Mouse (Mus musculus): ENCODE data around the gene Sarnp. TPM values are rescaled to one million over a fixed set of nuclear protein-coding genes. Genes with fewer than 3 reads are reported as not detected.
A peak's percentile ranks its signal among the peaks of the same experiment; 100 is the strongest.

Gene Sarnp
- total and polyA plus RNA-seq, 2 experiments from 2014 or later: 24.3 to 126 TPM

DNA sequence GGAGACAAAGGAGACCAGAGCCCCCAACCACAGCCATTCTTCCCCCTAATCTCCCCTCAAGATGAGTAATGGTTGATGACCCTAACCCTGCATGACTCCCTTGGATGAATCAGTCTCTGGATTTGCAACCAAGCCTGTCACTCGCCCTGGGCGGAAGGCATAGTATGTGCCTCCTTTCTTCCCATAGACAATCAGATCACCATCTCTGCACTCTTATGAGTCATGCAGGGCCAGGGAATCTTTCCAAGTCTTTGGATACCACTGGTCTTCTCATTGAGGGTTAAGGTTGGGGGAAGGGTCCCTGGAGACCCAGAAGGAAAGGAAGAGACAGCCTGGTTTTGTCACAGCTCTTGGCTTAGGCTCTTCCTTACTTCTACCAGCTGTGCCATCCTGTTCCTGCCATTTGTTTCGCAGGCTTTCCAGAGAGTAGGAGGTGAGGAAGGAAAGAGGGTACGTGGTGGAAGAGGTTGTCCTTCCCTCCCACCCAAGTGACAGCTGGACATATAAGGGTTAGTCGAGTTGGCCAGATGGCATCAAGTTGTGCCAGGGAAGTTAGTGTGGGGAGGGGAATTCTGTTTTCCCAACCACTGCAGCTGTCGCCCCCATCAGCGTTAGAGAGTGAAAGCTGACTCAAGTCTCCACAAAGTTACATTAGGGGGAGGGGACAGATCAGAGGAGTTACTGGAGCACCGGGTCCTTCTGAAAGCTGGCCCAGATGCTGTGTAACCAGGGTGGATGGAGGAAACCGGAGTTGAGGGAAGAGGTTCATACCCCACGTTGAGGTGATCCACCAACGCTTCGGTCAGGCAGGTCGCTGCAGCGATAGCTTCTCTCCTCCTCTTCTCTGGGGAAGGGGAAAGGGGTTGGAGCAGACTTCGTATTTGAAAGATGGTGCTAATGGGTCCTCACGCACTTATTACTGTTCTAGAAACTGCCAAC lies 105.0 kb downstream of the Sarnp start:
- WGBS: 48% methylated on average over 16 of the region's 16 CpGs
- no peak for TF ChIP-seq CTCF (IDR thresholded peaks at IDR 0.05; ENCODE audit: low read depth)
- H3K27ac ChIP-seq: peak overlapping the region; percentile 95
- H3K27me3 ChIP-seq (ENCODE audit: insufficient read depth, low read length): no peaks in the 10 kb centered on the region
- H3K4me3 ChIP-seq (ENCODE audit: low read length): peak overlapping the region; percentile 65
- DNase-seq (ENCODE audit: low spot score) (peak; percentile 61), ATAC-seq (no peak)
- no peaks in the 10 kb centered on the region for H3K9me3 ChIP-seq (ENCODE audit: low read length)
- H3K4me1 ChIP-seq (ENCODE audit: insufficient read depth, low read length): peaks cover 23% of the 10 kb centered on the region
- H3K9ac ChIP-seq (replicated peaks; ENCODE audit: low read length): no peak overlapping the region; the same call in 1 of the 2 replicates
- H3K36me3 ChIP-seq (ENCODE audit: insufficient read depth, low read length): no peaks in the 10 kb centered on the region
- peak overlapping the region; percentile 72 for H3K4me2 ChIP-seq (ENCODE audit: low read depth, low read length)

DNA sequence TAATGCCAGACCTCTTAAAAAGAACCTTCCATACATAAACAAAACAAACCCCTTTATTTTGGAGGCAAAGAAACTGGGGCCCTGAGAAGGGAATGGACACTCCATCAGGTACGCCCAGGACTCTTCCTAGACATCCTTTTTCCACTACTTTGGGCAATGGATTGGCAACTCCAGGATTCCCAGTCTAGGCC lies 105.6 kb downstream of the Sarnp start, which contains the start of gene Rdh5:
Rdh5 (minus strand) TSS at position 67 of the 191 bp plus-strand sequence.
- Histone ChIP-seq H3K4me2 (ENCODE audit: low read depth, low read length) (peak within 1 kb of the TSS; percentile 72), H3K36me3 (ENCODE audit: insufficient read depth, low read length) (no peaks in the 10 kb centered on the region), H3K9me3 (ENCODE audit: low read length) (no peaks in the 10 kb centered on the region), H3K27me3 (ENCODE audit: insufficient read depth, low read length) (no peaks in the 10 kb centered on the region), H3K27ac (peak within 1 kb of the TSS; percentile 95), H3K9ac (replicated peaks; ENCODE audit: low read length) (peak within 1 kb of the TSS; percentile 72), H3K4me3 (ENCODE audit: low read length) (peak within 1 kb of the TSS; percentile 65), H3K4me1 (ENCODE audit: insufficient read depth, low read length) (peaks cover 23% of the 10 kb centered on the region)
- 6% methylated on average over 1 of the region's 1 CpGs for WGBS
- no peak for TF ChIP-seq CTCF (IDR thresholded peaks at IDR 0.05; ENCODE audit: low read depth)
- DNase-seq (ENCODE audit: low spot score) (no peak), ATAC-seq (no peak)

DNA sequence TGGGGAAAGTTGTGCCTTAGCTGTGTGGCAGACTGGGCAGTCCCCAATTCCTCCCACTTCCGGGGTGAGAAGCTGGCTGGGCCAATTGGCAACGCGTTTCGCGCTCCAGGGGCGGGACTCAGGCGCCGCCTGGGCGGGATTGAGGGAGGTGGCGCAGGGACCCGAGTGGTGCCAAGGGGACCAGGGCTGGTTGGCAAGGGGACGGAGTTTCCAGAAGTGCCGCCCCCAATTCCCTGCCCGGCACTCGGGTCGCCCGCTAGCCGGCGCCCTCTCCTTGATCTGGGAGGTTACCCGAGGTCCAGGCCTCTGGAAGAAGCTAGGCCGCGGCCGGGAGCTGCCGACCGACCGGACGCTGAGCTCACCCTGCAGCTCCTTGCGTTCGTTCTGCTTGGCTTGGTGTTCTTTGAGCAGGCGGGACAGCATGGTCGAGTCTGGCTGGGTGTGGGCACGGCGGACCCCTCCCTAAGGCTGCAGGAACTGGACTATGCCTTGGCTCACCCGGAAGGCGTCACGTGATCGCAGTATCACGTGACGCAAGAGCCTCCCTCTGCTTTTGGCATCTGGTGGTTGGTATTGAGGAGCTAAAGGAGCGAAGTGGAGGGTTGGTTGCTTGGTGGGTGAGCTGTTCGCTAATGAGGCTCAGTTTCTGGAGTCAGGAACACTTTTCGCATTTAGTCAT lies 106.0 kb downstream of the Sarnp start:
- peaks cover 23% of the 10 kb centered on the region for H3K4me1 ChIP-seq (ENCODE audit: insufficient read depth, low read length)
- peak overlapping the region; percentile 95 for H3K27ac ChIP-seq

DNA sequence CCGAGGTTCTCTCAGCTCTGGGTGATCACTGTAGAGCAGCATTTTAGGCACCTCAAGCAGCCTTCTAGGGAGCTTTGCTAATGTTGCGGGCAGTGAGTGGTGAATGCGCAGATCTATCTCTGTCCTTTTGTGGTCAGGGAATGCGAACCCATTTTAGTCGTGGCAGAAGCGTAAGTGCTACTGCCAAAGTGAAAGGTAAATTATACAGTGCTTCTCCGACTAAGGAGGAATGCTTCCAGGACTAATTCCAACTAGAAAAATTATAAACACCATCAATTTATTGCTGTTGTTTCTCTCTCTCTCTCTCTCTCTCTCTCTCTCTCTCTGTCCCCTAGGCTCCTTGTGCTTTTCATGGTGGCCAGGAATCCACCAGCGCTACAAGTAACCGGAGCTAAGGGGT lies 106.8 kb downstream of the Sarnp start, which contains the start of gene Bloc1s1:
Bloc1s1 (minus strand) TSS at position 101 of the 400 bp plus-strand sequence.
- ATAC-seq (no peak), DNase-seq (ENCODE audit: low spot score) (no peak)
- no peak for TF ChIP-seq CTCF (IDR thresholded peaks at IDR 0.05; ENCODE audit: low read depth)
- no peaks in the 10 kb centered on the region for H3K27me3 ChIP-seq (ENCODE audit: insufficient read depth, low read length)
- no peaks in the 10 kb centered on the region for H3K9me3 ChIP-seq (ENCODE audit: low read length)
- peak within 1 kb of the TSS; percentile 72 for H3K9ac ChIP-seq (replicated peaks; ENCODE audit: low read length)
- 55% methylated on average over 9 of the region's 9 CpGs for WGBS
- H3K36me3 ChIP-seq (ENCODE audit: insufficient read depth, low read length): no peaks in the 10 kb centered on the region
- H3K4me2 ChIP-seq (ENCODE audit: low read depth, low read length): peak within 1 kb of the TSS; percentile 72
- peak within 1 kb of the TSS; percentile 95 for H3K27ac ChIP-seq
- H3K4me3 ChIP-seq (ENCODE audit: low read length): peak within 1 kb of the TSS; percentile 65
- H3K4me1 ChIP-seq (ENCODE audit: insufficient read depth, low read length): peaks cover 23% of the 10 kb centered on the region

More for the DNA sequence above, 106.0 kb downstream of the Sarnp start:
- H3K36me3 ChIP-seq (ENCODE audit: insufficient read depth, low read length): no peaks in the 10 kb centered on the region
- WGBS: under 1% methylated on average over 42 of the region's 42 CpGs
- H3K4me2 ChIP-seq (ENCODE audit: low read depth, low read length): peak overlapping the region; percentile 72
- no peaks in the 10 kb centered on the region for H3K9me3 ChIP-seq (ENCODE audit: low read length)
- H3K9ac ChIP-seq (replicated peaks; ENCODE audit: low read length): peak overlapping the region; percentile 72
- peak overlapping the region; percentile 65 for H3K4me3 ChIP-seq (ENCODE audit: low read length)
- peak; percentile 68 for TF ChIP-seq CTCF (IDR thresholded peaks at IDR 0.05; ENCODE audit: low read depth)
- ATAC-seq (peak; percentile 94), DNase-seq (ENCODE audit: low spot score) (peak; percentile 97)
- H3K27me3 ChIP-seq (ENCODE audit: insufficient read depth, low read length): no peaks in the 10 kb centered on the region

Other genes starting within 250 kb of the Sarnp start
- 1.3 and 1.7 TPM in 2 replicates for gene Erbb3, start 227.7 kb upstream of the Sarnp start, total RNA-seq (2014; rRNA removed)
- gene Erbb3, start 227.7 kb upstream of the Sarnp start, polyA plus RNA-seq (2015; fragmentation: Nextera tagmentation; extraction: Ambion mirVana): 0.64 and 0.65 TPM in 2 replicates
- 1,199 and 1,407 TPM in 2 replicates for gene Rps26, start 190.6 kb upstream of the Sarnp start, total RNA-seq (2014; rRNA removed)
- 399 and 422 TPM in 2 replicates for gene Rps26, start 190.6 kb upstream of the Sarnp start, polyA plus RNA-seq (2015; fragmentation: Nextera tagmentation; extraction: Ambion mirVana)
- 11.0 and 90.5 TPM in 2 replicates for gene Ikzf4, start 171.3 kb upstream of the Sarnp start, total RNA-seq (2014; rRNA removed)
- 8.6 and 9.8 TPM in 2 replicates for gene Ikzf4, start 171.3 kb upstream of the Sarnp start, polyA plus RNA-seq (2015; fragmentation: Nextera tagmentation; extraction: Ambion mirVana)
- 15.3 and 15.5 TPM in 2 replicates for gene Suox, start 143.3 kb upstream of the Sarnp start, total RNA-seq (2014; rRNA removed)
- 10.3 and 10.9 TPM in 2 replicates for gene Suox, start 143.3 kb upstream of the Sarnp start, polyA plus RNA-seq (2015; fragmentation: Nextera tagmentation; extraction: Ambion mirVana)
- 108 and 127 TPM in 2 replicates for gene Rab5b, start 121.1 kb upstream of the Sarnp start, total RNA-seq (2014; rRNA removed)
- gene Rab5b, start 121.1 kb upstream of the Sarnp start, polyA plus RNA-seq (2015; fragmentation: Nextera tagmentation; extraction: Ambion mirVana): 97.5 and 99.7 TPM in 2 replicates
- gene Pmel, start 113.1 kb upstream of the Sarnp start, total RNA-seq (2014; rRNA removed): 0.63 and 1.0 TPM in 2 replicates
- 1.0 and 1.4 TPM in 2 replicates for gene Pmel, start 113.1 kb upstream of the Sarnp start, polyA plus RNA-seq (2015; fragmentation: Nextera tagmentation; extraction: Ambion mirVana)
- 17.5 and 21.2 TPM in 2 replicates for gene Cdk2, start 112.3 kb upstream of the Sarnp start, total RNA-seq (2014; rRNA removed)
- gene Cdk2, start 112.3 kb upstream of the Sarnp start, polyA plus RNA-seq (2015; fragmentation: Nextera tagmentation; extraction: Ambion mirVana): 16.6 and 17.7 TPM in 2 replicates
- 6.2 and 6.6 TPM in 2 replicates for gene Dgka, start 72.5 kb upstream of the Sarnp start, total RNA-seq (2014; rRNA removed)
- 6.2 and 6.7 TPM in 2 replicates for gene Dgka, start 72.5 kb upstream of the Sarnp start, polyA plus RNA-seq (2015; fragmentation: Nextera tagmentation; extraction: Ambion mirVana)
- gene Pym1, start 69.4 kb upstream of the Sarnp start, total RNA-seq (2014; rRNA removed): 45.6 and 47.4 TPM in 2 replicates
- gene Pym1, start 69.4 kb upstream of the Sarnp start, polyA plus RNA-seq (2015; fragmentation: Nextera tagmentation; extraction: Ambion mirVana): 51.0 and 51.5 TPM in 2 replicates
- 0.52 and 2.8 TPM in 2 replicates for gene Mmp19, start 26.4 kb upstream of the Sarnp start, total RNA-seq (2014; rRNA removed)
- 0.59 and 0.61 TPM in 2 replicates for gene Mmp19, start 26.4 kb upstream of the Sarnp start, polyA plus RNA-seq (2015; fragmentation: Nextera tagmentation; extraction: Ambion mirVana)
- gene Dnajc14, start 13.3 kb upstream of the Sarnp start, total RNA-seq (2014; rRNA removed): 28.6 and 30.9 TPM in 2 replicates
- gene Dnajc14, start 13.3 kb upstream of the Sarnp start, polyA plus RNA-seq (2015; fragmentation: Nextera tagmentation; extraction: Ambion mirVana): 32.7 and 37.0 TPM in 2 replicates
- gene Tmem198b, start 13.0 kb upstream of the Sarnp start, total RNA-seq (2014; rRNA removed): 26.5 and 27.3 TPM in 2 replicates
- 18.8 and 18.9 TPM in 2 replicates for gene Tmem198b, start 13.0 kb upstream of the Sarnp start, polyA plus RNA-seq (2015; fragmentation: Nextera tagmentation; extraction: Ambion mirVana)
- gene Ormdl2, start 4.3 kb downstream of the Sarnp start, total RNA-seq (2014; rRNA removed): 12.0 and 23.1 TPM in 2 replicates
- gene Ormdl2, start 4.3 kb downstream of the Sarnp start, polyA plus RNA-seq (2015; fragmentation: Nextera tagmentation; extraction: Ambion mirVana): 23.8 and 24.8 TPM in 2 replicates
- 15.9 and 18.8 TPM in 2 replicates for gene Gdf11, start 74.4 kb downstream of the Sarnp start, total RNA-seq (2014; rRNA removed)
- 6.7 and 7.6 TPM in 2 replicates for gene Gdf11, start 74.4 kb downstream of the Sarnp start, polyA plus RNA-seq (2015; fragmentation: Nextera tagmentation; extraction: Ambion mirVana)
- 35.2 and 40.9 TPM in 2 replicates for gene Cd63, start 83.7 kb downstream of the Sarnp start, total RNA-seq (2014; rRNA removed)
- gene Cd63, start 83.7 kb downstream of the Sarnp start, polyA plus RNA-seq (2015; fragmentation: Nextera tagmentation; extraction: Ambion mirVana): 417 and 436 TPM in 2 replicates
- 22.6 and 24.8 TPM in 2 replicates for gene Rdh5, start 105.6 kb downstream of the Sarnp start, total RNA-seq (2014; rRNA removed)
- gene Rdh5, start 105.6 kb downstream of the Sarnp start, polyA plus RNA-seq (2015; fragmentation: Nextera tagmentation; extraction: Ambion mirVana): 21.0 and 29.2 TPM in 2 replicates
- 70.9 and 97.6 TPM in 2 replicates for gene Bloc1s1, start 106.7 kb downstream of the Sarnp start, total RNA-seq (2014; rRNA removed)
- 292 and 298 TPM in 2 replicates for gene Bloc1s1, start 106.7 kb downstream of the Sarnp start, polyA plus RNA-seq (2015; fragmentation: Nextera tagmentation; extraction: Ambion mirVana)
- 29.0 and 30.6 TPM in 2 replicates for gene Itga7, start 116.5 kb downstream of the Sarnp start, total RNA-seq (2014; rRNA removed)
- gene Itga7, start 116.5 kb downstream of the Sarnp start, polyA plus RNA-seq (2015; fragmentation: Nextera tagmentation; extraction: Ambion mirVana): 15.1 and 16.9 TPM in 2 replicates
- gene Mettl7b, start 143.7 kb downstream of the Sarnp start, total RNA-seq (2014; rRNA removed): not detected in 2 replicates
- not detected in 2 replicates for gene Mettl7b, start 143.7 kb downstream of the Sarnp start, polyA plus RNA-seq (2015; fragmentation: Nextera tagmentation; extraction: Ambion mirVana)
- gene Olfr9, start 172.1 kb downstream of the Sarnp start, total RNA-seq (2014; rRNA removed): not detected in 2 replicates
- not detected in 2 replicates for gene Olfr9, start 172.1 kb downstream of the Sarnp start, polyA plus RNA-seq (2015; fragmentation: Nextera tagmentation; extraction: Ambion mirVana)
- gene Olfr763, start 193.5 kb downstream of the Sarnp start, total RNA-seq (2014; rRNA removed): not detected in 2 replicates
- not detected in 2 replicates for gene Olfr763, start 193.5 kb downstream of the Sarnp start, polyA plus RNA-seq (2015; fragmentation: Nextera tagmentation; extraction: Ambion mirVana)
- not detected in 2 replicates for gene Olfr764-ps1, start 222.6 kb downstream of the Sarnp start, total RNA-seq (2014; rRNA removed)
- gene Olfr764-ps1, start 222.6 kb downstream of the Sarnp start, polyA plus RNA-seq (2015; fragmentation: Nextera tagmentation; extraction: Ambion mirVana): not detected in 2 replicates
- not detected in 2 replicates for gene Olfr765, start 232.7 kb downstream of the Sarnp start, total RNA-seq (2014; rRNA removed)
- gene Olfr765, start 232.7 kb downstream of the Sarnp start, polyA plus RNA-seq (2015; fragmentation: Nextera tagmentation; extraction: Ambion mirVana): not detected in 2 replicates

All from hindbrain, postnatal 0 days (tissue).